Mouse (Mus musculus) thymus, postnatal 0 days (tissue): ENCODE measurements around the gene Qrich2. TPM values are rescaled to one million over a fixed set of nuclear protein-coding genes. Genes with fewer than 3 reads are reported as not detected.
"Not testable (repeated sequence)": the region's sequence is repeated elsewhere in the genome, so short reads cannot be mapped to it uniquely, and the experiment has no call there.

ENCODE experiments used
- DNase-seq: peaks from one replicate; pipeline ENCODE4 v3.0.0-alpha.2; 2015; ENCODE audit warnings: low spot score
- polyA plus RNA-seq: library from polyadenylated mRNA; unstranded; fragments of >200 nt; fragmentation: Nextera tagmentation; extraction: Ambion mirVana; gene quantifications from 2 replicates; pipeline ENCODE4 v1.2.1, GENCODE M21; 2015

Qrich2 gene
- polyA plus RNA-seq: 0.05 and 0.35 TPM in 2 replicates

GRCm38 (mm10) chr11:116466141-116466540 is at the start of gene Qrich2:
Qrich2 (minus strand) TSS chr11:116466241.
- DNase-seq: no peak

GRCm38 (mm10) chr11:116515330-116516020 is 49.4 kb upstream of the Qrich2 start:
- no peak for DNase-seq

DNA sequence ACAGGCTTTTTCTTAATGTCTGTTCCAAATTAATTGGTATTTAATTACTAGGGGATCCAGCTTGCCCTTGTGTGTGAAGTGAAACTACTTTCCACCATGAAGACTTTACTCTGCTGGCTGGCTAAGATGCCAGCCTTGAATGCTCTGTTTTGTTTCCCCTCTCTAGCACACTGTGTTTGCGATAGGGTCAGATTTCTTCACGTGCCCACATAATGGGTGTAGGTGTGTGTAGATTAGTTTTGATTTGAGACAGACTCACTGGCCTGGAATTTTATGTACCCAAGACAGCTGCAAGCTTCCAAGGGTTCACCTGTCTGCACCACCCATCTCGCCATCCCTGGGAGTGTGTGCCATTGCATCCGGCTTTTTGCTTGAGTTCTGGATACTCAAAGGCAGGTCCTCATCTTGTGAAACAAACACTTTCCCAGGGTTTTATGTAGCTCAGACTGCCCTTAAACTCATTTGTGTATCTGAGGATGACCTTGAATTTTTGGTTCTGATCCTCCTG is 47.5 kb upstream of the Qrich2 start:
- no peak for DNase-seq

DNA sequence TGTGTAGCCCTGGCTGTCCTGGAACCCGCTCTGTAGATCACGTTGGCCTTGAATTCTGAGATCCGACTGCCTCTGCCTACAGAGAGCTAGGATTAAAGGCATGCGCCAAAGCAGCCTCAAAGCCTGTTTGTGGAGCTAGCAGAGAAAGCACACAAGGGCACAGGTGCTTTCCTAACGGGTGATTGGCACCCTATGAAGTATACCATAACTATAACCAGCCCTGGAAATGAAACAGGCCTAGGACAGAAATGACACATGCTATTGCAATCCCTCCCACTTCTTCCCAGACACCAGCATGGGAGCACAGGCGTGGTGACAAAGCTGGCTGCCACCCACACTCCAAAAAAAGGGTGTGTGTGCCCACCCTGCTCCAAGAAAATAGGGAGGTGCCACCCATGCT is 46.9 kb upstream of the Qrich2 start:
- no peak for DNase-seq

GRCm38 (mm10) chr11:116512154-116512553 is 46.1 kb upstream of the Qrich2 start:
- DNase-seq: no peak

DNA sequence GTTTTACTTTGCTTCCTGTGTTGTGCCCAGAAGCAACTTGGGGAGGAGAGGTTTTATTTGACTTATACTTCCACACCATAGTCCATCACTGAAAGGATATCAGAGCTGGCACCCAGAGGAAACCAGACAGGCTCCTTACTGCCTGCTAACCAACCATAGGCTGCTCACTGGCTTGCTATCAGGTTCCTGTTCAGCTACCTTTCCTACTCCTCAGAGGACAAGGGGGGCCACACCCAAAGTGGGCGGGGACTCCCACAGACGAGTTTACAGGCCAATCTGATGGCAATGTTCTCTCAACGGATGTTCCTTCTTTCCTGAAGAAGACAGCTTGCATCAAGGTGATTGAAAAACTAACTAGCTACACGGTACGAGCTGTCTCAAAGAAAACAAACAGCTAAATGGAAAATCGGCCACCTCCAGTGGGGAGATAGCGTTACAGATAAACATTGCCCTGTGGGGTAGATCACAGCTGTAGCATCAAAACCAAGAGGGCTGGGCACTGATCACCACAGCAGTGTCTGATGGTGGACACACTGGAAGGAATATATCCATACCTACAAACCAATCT is 45.3 kb upstream of the Qrich2 start:
- DNase-seq: no peak

GRCm38 (mm10) chr11:116508689-116509088 is 42.6 kb upstream of the Qrich2 start:
- DNase-seq: no peak

DNA sequence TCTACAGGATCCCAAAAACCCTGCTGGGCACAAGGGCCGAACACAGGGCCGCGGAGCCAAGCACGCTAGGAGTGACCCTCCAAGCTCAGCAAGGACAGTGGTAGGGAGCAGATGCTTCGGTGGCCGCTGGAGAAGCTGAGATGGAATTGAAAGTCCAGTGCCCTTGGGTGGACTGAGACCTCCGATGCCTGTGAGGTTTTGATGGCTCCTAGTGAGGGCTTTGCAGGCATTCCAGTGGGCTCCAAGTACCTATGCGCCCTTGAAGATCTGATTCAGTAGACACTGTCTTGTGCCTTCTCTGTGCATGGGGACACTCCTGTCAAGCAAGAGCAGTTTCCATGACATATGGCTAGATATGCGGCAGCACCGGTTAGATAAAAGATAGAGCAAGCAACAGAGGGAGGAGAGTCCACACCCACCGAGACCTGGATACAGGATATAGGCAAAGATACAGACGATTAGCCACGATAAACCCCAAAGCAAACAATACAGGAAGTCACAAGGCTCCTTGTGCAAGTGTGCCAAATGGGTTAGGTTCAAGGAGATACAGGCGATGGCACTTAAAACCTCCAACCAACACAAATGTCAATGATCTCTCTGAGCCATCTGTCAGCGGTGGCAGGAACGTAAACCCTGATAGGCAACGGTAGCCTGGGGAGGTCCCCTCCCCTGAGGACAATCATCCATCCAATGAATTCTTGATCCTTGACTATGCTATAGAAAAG is 40.3 kb upstream of the Qrich2 start:
- DNase-seq: no peak

GRCm38 (mm10) chr11:116505573-116505972 is 39.5 kb upstream of the Qrich2 start:
- no peak for DNase-seq

DNA sequence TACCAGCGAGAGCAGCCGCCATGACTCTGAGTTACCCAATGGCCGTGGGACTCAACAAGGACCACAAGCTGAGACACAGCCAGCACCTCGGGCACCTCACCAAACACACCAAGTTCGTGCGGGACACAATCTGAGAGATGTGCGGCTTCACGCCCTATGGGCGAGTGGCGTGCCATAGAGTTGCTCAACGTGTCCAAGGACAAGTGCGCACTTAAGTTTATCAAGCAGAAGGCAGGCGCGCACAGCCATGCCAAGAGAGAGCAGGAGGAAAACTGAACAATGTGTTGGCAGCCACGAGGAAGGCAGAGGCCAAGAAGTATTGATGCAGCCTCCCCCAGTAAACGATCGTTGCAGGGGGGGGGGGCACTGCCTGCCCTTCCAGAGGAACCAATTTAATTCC is 38.5 kb upstream of the Qrich2 start:
- no peak for DNase-seq

DNA sequence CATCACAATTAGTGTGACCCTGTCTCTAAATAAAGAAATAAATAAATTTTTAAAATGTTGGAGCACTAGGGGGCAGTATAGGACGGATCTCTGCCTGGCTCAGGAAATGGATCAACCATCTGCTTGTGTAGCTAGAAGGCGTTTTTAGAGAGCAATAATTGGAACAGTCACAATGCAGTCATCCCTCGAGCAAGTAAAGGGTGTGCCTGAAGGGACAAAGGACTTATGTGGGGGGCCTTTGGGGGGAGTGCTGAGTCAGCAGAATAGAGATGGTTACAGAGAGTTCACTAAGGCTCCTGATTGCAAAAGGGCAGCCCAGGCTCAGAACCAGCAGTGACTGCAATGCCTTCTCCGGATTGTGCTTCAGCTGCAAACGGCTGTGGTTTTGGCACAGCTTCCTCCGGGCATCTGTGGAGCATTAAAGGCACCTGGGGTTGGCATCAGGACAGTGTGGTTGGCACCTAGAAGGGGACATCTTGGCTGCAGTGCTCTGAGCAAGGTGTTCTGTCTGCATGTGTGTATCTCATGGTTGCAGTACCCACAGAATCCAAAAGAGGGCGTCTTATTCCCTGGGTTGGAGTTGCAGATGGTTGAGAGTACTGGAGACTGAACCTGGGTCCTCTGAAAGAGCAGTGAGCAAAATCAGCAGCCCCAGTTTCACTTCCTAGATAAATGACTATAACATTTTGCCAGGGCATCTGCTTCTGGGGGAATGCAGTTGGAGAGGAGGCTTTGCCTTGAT is 35.1 kb upstream of the Qrich2 start:
- DNase-seq: peak; percentile 30

DNA sequence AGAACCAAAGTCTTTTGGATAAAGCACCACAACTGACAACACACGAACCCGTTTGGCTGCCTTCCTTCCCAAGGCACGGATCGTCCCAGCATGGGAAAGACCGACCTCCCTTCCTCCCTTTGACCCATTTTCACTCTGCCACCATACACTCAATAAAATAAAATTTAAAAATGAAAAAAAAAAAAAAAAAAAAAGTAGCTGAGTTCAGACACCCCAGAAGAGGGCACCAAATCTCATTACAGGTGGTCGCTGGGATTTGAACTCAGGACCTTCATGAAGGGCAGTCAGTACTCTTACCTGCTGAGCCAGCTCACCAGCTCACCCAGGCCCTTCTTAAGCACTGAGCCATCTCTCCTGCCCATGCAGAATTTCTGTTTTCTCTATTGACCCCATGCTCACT is 33.0 kb upstream of the Qrich2 start:
- no peak for DNase-seq

- no peak for DNase-seq
Observed at GRCm38 (mm10) chr11:116498596-116498995, 32.6 kb upstream of the Qrich2 start.

- no peak for DNase-seq
Observed at GRCm38 (mm10) chr11:116497313-116497712, 31.3 kb upstream of the Qrich2 start.

- DNase-seq: no peak
Observed at GRCm38 (mm10) chr11:116494474-116495174, 28.6 kb upstream of the Qrich2 start.

DNA sequence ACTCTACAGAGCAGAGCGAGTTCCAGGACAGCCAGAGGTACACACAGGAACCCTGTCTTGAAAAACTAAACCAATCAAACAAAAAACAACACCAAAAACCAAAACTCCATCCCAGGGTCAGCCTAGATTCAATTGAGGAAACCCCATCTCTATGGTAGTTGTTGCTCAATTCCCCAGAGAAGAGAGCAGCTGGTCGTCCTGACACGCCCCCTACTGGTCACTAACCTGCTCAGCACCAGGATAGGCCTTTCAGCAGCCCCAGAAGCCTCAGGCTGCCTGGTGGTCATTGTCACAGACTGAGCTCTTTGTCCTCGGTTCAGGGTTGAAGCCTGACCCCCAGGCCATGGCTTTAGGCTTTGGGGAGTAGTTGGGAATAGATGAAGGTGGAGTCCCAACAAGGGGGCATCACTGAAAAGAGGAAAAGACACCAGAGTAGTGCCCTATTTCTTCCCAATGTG is 27.8 kb upstream of the Qrich2 start, which contains the start of gene Prpsap1:
Gene Prpsap1 (minus strand): TSS at position 408 of the 458 bp plus-strand sequence.
- peak; percentile 67 for DNase-seq

GRCm38 (mm10) chr11:116493191-116493590 is 27.1 kb upstream of the Qrich2 start:
- DNase-seq: no peak

- not testable (repeated sequence) for DNase-seq
Observed at GRCm38 (mm10) chr11:116492507-116492906, 26.5 kb upstream of the Qrich2 start.

GRCm38 (mm10) chr11:116491338-116491737 is 25.3 kb upstream of the Qrich2 start:
- DNase-seq: no peak

GRCm38 (mm10) chr11:116490232-116491107 is 24.4 kb upstream of the Qrich2 start:
- DNase-seq: peak; percentile 89
